Mouse (Mus musculus) ES-Bruce4 (cell line): Measurements from ENCODE around the gene Palmd.

Source experiments
- CTCF ChIP-seq: IDR thresholded peaks from one replicate; pipeline ENCODE4 v1.8.1; 2011; ENCODE audit warnings: low read depth, low read length
- EP300 ChIP-seq: IDR thresholded peaks from 2 replicates; pipeline ENCODE4 v1.6.1; 2011; ENCODE audit warnings: low read depth, low read length; ENCODE audit not compliant: insufficient read depth

DNA sequence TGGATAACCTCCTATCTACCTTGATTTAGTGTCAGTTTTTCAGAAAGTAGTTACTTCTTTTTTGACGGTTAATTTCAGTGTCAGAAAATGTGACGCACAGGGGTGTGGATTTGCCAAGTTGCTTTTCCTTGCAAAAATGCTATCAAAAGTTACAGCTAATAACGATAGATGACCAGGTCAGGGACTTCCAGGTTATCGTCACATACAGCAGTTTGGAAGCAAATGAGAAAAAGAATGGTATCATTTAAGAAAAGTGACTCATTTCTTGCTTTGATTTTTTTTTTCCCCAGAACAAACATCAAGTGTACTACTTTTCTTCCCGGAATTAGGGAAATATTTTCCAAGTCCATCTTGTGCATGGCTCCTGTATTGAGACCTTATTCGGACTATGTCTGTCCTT lies 1.4 kb downstream of the Palmd start:
- TF ChIP-seq CTCF (no peak), EP300 (no peak)
